Mouse (Mus musculus) embryonic fibroblast, embryonic 13.5 days (primary cell): ENCODE data around the gene Asap2.

Experiments
- CTCF ChIP-seq: IDR thresholded peaks from 2 replicates; pipeline ENCODE4 v1.5.1; 2011; ENCODE audit warnings: mild to moderate bottlenecking, control low read depth, low read length, moderate library complexity, borderline replicate concordance; ENCODE audit not compliant: insufficient read depth
- POLR2A ChIP-seq: IDR thresholded peaks from 2 replicates; pipeline ENCODE4 v1.6.1; 2011; ENCODE audit warnings: low read depth, mild to moderate bottlenecking, control low read depth, low read length, moderate library complexity

DNA sequence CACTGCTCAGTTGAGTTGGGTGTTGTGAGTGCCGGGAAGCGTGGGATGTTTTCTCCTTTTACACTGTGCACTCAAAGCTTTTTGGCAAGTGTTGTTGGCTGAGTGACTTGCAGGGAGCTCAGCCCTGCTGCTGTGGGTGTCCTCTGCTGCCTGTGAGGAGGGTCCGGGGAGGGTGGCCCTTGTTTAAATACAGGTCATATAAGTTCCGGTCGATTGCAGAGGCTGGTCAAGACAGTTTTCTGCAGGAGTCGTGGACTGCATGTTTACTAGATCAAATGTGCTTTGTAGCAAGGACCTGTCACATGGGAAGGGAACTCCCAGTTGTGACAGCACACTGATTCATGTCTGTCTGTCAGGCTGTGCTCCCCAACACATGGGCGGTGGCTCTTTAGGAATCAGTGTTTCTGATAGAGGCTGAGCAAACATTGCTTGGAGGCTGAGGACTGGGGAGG, 175.7 kb downstream of the Asap2 start:
- TF ChIP-seq CTCF (no peak), POLR2A (no peak)
